Mouse (Mus musculus) adrenal gland, postnatal 36 days (tissue): ENCODE results near the gene Vegfa. TPM values are rescaled to one million over a fixed set of nuclear protein-coding genes. Genes with fewer than 3 reads are reported as not detected.

Experiments used
- DNase-seq, 2 experiments: peaks; one replicate each; pipeline ENCODE4 v3.0.0; 2021; ENCODE audit warnings: mixed read lengths in 1 of 2
- long read RNA-seq, 2 experiments: library from polyadenylated mRNA; stranded (forward); transcript quantifications; one replicate each; pipeline ENCODE4 v2.0.0; 2021; ENCODE audit warnings: borderline sequencing depth in 2 of 2
- total RNA-seq, 2 experiments: library from RNA; stranded (reverse); gene quantifications; 2 replicates each; pipeline ENCODE4 v1.2.3; 2021

The Vegfa gene
- 100 to 1,000 TPM; 330 to 830 TPM for total RNA-seq
- long read RNA-seq, experiment 1, transcript Vegfa-207 (8 exons, 1,973 nt): minor isoform, 22 of 261 reads
- long read RNA-seq, experiment 1, transcript Vegfa-201 (6 exons, 2,765 nt): minor isoform, 55 of 261 reads
- long read RNA-seq, experiment 1, transcript Vegfa-205 (4 exons, 874 nt): minor isoform, 5 of 261 reads
- long read RNA-seq, experiment 1, transcript Vegfa-202 (7 exons, 3,451 nt): major isoform, 63 of 261 reads
- long read RNA-seq, experiment 1, partial matches to known transcripts: 7 of 261 reads
- long read RNA-seq, experiment 1, other reads (novel, unspliced or antisense): 100 of 261 reads
- long read RNA-seq, experiment 2, transcript Vegfa-202 (7 exons, 3,451 nt): major isoform, 25 of 114 reads
- long read RNA-seq, experiment 2, transcript Vegfa-207 (8 exons, 1,973 nt): minor isoform, 13 of 114 reads
- long read RNA-seq, experiment 2, transcript Vegfa-201 (6 exons, 2,765 nt): minor isoform, 21 of 114 reads
- long read RNA-seq, experiment 2, partial matches to known transcripts: 1 of 114 reads
- long read RNA-seq, experiment 2, other reads (novel, unspliced or antisense): 51 of 114 reads

DNA sequence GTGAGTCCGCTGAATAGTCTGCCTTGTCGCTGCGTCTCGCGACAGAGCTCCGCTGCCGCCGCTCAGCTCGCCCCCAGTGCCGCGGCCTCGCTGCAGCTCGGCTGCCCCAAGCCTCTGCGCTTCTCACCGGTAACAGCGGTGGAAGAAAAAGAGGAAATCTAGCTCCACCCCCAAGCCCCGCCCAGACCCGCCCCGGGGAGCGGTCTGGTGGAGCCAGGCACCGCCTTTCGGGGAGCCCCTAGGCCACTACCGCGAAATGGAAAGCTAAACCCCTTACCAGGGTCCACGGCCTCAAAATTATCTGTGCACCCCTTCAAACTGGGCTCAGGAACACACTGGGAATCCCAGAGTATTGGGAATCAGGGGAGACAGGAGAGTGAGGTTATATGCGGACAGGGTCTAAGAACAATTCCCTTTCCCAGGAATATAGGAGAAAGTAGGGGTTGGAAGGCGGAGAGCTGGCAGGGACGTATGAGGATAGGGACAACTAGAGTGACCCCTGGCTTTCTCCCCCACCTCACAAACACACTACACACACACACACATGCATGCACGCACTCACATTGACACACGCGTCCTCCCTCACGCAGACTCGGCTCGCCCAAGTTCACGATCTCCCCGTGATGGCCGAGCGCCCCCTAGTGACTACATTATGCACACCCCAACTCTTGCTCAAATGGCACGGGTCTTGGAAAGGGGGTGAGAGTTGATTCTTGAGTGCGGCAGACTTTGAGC, at the start of gene Vegfa:
Gene Vegfa (minus strand): TSS at position 113 of the 735 bp plus-strand sequence.
- peak; percentile 94 to 96 for DNase-seq

DNA sequence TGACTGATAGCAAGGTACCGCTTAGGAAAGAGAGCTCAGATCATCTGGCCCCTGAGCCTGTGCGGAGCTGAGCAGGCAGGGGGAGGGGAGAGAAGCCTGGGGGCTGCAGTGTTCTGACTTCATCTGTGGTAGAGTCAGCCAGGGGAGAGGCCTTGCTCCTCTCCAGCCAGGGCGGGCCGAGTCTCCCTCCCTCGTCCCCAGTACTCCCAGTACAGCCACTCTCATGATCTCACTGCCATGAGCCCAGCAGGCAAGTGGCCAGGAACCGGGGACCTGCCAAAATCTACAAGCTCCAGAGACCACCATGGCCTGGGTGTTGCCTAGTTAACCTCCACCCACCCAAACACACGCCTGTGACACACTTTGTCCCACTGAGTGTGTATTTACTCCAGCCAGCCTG, 49.5 kb upstream of the Vegfa start:
- DNase-seq: no peak

- no peak for DNase-seq
Observed at GRCm38 (mm10) chr17:46081042-46081441, 48.9 kb upstream of the Vegfa start.

DNA sequence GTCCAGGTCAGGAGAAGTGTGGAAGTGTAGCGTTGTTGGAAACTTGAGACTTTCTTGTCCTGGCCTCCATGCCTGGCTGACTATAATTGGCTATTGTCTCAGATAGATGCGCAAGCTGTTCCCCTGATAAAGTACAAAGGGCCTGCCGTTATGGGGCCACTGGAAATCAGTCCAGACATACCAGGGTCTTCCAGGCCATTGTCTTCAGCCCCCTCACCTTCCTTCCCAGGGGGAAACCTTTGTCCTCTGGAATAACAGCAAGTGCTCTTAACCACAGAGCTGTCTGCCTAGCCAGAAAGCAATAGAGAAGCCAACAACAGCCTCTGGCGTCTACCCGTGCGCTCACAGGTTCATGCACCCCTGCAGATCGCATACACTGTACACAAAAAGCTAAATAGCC, 48.2 kb upstream of the Vegfa start:
- DNase-seq: no peak

- no peak for DNase-seq
Observed at GRCm38 (mm10) chr17:46079037-46079436, 46.9 kb upstream of the Vegfa start.

- DNase-seq: no peak
Observed at GRCm38 (mm10) chr17:46077921-46078534, 45.9 kb upstream of the Vegfa start.

- DNase-seq: no peak
Observed at GRCm38 (mm10) chr17:46076260-46076551, 44.0 kb upstream of the Vegfa start.

- peak; percentile 65 to 76 for DNase-seq
Observed at GRCm38 (mm10) chr17:46075551-46076259, 43.5 kb upstream of the Vegfa start.

DNA sequence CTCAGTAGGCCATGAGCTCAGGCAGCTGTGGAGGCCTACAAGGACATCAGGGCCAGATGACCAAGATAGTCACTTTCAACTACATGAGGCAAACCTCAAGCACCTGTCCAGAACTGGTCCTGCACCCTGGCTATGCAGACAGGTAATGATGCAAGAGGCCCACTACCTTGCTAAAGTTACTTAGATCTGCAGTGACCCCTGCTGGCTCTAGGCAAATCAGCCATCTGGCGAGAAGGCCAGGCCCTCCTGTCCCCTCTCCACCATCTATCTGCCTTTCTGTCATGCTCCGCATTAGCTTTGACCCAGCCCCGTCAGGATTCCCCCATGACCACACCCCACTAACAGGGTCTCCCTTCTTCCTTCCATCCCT, 42.9 kb upstream of the Vegfa start:
- DNase-seq: peak; percentile 57 to 63

DNA sequence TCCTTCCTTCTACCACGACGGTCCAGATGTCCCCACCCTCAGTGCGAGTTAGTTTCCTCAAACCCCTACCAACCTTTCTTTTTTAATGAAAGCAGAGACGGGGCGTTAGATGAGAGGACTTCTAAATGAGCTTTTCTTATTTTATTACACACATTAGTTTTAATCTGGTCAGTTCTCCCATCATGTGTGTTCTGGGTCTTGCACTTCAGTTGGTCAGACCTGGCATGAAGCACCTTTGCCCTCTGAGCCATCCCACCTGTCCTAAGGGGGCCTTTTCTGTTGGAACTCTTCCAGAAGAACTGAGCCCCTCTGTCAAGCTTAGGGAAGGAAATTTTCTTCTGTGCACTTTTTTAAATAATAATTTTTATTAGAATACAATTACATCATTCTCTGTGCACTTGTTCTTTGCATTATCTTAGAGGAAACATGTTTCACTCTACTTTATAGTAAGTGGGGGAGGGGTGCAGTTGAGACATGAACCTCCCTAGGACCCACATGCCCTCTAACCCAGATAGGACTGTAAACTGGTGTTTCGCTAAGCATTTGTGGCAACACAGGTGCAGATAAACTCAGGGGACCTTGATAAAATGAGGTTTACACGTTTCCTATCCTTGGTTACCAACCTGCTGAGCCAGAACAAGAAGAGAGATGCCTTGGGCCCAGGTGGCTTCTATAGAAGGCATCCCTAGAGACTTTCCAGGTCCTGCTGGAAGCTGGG, 42.4 kb upstream of the Vegfa start:
- DNase-seq: no peak

GRCm38 (mm10) chr17:46073730-46074301, 41.6 kb upstream of the Vegfa start:
- DNase-seq: peak; percentile 85

DNA sequence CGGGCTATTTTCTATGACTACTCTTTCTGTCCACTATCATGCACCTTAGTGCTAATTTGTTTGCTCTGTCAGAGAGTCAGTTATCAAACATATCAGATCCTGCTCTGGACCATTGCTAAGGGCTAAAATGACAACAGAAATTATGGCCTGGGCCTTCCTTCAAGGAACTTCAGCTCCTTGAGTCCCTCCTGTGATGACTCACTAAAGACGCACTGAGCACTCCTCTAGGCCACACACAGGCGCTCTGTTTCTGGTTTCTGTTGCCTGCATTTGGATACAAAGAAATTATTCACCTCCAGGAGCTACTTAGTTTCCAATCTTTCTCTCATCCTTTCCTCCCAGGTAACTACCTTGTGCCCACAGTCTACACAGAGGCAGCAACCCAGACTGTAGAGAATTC, 39.4 kb upstream of the Vegfa start:
- no peak for DNase-seq

DNA sequence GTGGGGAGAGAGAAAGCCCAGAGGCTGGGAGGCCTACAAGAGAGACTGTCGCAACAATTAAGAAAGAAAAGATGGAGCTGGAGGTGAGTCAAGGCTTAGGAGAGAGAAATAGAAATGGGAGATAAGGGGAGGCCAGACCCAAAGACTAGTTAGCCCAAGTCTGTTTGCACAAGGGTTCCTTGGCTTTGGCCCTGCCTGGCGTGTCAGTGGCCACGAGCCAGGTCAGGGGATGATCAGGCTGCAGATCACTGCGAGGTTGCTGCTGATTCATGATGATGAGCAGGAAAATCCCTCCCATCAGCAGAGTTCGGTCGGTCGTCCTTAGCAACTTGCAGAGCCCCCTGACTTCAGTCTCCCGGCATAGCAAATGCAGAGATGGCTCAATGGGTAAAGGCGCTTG, 37.9 kb upstream of the Vegfa start:
- DNase-seq: peak; percentile 70 to 81

DNA sequence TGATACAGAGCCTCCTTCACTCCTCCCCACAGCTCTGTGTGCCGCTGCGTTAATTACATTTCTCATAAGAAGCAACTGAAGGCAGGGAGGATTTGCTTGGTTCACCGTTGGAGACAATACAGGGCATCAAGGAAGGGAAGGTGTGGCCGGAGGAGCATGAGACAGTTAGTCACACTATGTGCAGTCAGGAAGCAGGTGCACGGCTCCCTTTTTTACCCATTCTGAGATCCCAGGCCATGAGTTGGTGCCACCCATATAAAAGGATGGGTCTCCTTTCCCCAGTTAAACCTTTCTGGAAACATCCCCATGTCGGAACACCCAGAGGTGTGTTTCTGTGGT, 31.8 kb upstream of the Vegfa start:
- no peak for DNase-seq

DNA sequence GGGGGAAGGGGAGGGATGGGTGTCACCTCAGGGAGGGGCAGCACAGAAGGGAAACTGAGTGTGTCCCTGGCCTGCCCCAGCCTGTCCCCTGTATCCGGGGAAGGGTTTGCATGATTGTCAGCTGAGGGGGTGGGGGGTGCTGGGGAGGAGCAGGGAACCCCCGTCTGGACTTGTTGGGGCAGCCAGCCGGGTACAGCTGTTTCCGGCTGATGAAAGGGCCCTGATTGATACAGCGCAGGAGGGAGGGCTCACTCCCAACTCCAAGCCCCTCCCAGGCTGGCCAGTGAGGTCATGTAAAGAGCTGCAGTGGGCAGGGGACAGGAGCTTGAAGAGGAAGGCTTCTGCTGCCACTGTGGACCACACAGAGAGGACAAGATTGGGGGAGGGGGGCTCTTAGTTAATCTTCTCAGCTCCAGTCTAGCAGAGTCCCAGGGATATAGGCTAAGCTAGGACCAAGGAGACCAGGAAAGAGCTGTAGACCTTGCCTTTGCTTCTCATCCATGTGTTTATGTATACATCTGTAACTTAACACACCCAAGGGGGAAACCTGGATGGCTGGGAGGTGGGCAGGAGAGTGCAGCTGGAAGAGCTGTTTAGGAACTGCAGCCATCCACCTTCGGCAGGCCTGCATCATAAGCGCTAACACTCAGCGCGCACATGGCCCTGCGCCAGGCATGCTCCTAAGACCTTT, 31.3 kb upstream of the Vegfa start:
- DNase-seq: no peak

GRCm38 (mm10) chr17:46060253-46060652, 28.1 kb upstream of the Vegfa start:
- no peak for DNase-seq

- peak in 1 of 2 experiments; percentile 34 for DNase-seq
Observed at GRCm38 (mm10) chr17:46059226-46059825, 27.2 kb upstream of the Vegfa start.

GRCm38 (mm10) chr17:46056288-46056687, 24.1 kb upstream of the Vegfa start:
- DNase-seq: peak in 1 of 2 experiments; percentile 58

DNA sequence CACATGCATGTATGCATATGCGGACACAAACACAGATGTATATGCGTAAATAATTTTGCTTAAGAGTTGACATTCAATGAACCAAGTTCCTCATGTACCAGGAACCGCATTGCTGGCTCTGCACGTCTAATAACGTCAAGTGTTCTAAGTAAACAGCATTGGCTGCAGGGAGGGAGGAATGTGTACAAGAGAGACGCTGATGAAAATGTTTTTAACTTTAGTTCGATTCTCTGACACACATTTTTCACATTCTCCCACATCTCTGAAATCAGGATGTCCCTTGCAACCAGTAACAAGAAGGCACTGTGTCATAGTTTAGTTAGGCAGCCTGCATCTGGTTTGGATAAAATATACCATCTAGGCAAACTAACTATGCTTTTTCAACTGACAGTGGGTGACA, 23.6 kb upstream of the Vegfa start:
- no peak for DNase-seq

DNA sequence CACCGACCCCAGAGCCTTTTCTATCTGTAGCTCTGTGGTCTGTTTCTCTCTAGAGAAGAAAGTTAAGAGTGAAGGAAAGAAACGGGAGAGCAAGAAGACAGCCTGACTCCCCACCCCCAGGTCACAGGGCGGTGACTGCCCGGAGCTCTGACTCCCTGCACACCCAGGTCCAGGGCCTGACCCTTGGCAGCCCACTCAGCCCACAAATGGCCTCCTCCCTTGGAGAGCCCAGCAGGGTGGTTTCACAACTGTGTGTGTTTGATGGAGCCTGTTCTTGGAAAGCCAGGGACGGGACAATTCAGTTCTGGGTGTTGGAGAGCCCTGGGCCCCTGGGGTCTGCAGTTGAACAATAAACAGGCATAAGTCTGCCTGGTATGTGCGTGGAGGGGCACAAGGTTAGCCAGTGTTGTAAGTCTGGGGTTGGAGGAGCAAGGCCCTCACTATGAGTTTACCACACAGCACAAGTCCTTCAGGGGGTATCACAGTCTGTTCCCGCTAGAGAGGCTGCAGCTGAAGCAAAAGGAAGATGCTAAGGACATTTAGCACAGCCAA, 21.2 kb upstream of the Vegfa start:
- peak; percentile 30 to 64 for DNase-seq
